Mouse (Mus musculus): Measurements from ENCODE around the gene Pdgfd. TPM values are rescaled to one million over a fixed set of nuclear protein-coding genes. Genes with fewer than 3 reads are reported as not detected.

Pdgfd gene
- total and polyA plus RNA-seq, 3 experiments: not detected

DNA sequence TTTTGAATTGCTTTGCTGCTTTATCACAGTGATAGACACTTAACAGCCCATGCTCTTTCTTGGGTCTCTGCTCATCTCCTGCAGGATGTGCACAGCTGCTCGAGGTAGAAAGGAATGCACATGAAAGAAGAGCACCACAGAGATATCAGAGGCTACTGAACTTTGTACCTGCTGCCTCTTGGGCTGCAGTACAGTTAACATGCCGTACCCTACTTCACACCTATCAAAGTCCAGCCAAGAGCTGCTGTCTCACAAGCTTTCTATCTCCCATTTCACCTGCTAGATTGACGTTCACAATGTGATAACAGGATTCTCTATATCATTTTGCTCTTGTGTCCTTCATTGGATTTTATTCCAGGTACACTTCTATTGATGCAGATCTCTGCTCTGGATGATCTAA is 238.2 kb downstream of the Pdgfd start:
- in situ Hi-C loops (cut with MboI; ENCODE audit: low pct_ligation_motif_present, low pct_unique_long_range_greater_than_20kb, low sequenced_read_pairs): no loop called here
- dilution Hi-C loops (cut with MboI; ENCODE audit: extremely low pct_ligation_motif_present, extremely low pct_unique_long_range_greater_than_20kb, low sequenced_read_pairs): no loop called here

GRCm38 (mm10) chr9:6407972-6408371 is 239.6 kb downstream of the Pdgfd start:
- in situ Hi-C loops (cut with MboI; ENCODE audit: low pct_ligation_motif_present, low pct_unique_long_range_greater_than_20kb, low sequenced_read_pairs) (no loop called here), dilution Hi-C loops (cut with MboI; ENCODE audit: extremely low pct_ligation_motif_present, extremely low pct_unique_long_range_greater_than_20kb, low sequenced_read_pairs) (no loop called here)
- Histone ChIP-seq H3K4me1 (ENCODE audit: control insufficient read depth in 1 of 2, insufficient read depth in 2 of 2) (no peaks in the 10 kb centered on the region), H3K4me2 (ENCODE audit: insufficient read depth, low read depth, poor library complexity, severe bottlenecking) (no peak overlapping the region), H3K36me3 (replicated peaks in 1 of 2; ENCODE audit: control insufficient read depth in 1 of 2, insufficient read depth in 1 of 2, low read length in 1 of 2) (no peaks in the 10 kb centered on the region), H3K27ac (ENCODE audit: insufficient read depth, low read depth) (no peak overlapping the region), H3K4me3 (replicated peaks in 1 of 3; ENCODE audit: low read depth in 2 of 3, low read length in 2 of 3, poor library complexity in 1 of 3) (no peak overlapping the region), H3K9me3 (replicated peaks; ENCODE audit: low read length) (no peaks in the 10 kb centered on the region), H3K27me3 (replicated peaks) (no peaks in the 10 kb centered on the region), H3K79me2 (replicated peaks; ENCODE audit: control insufficient read depth, extremely low read depth, insufficient read depth, poor library complexity, severe bottlenecking) (no peaks in the 10 kb centered on the region), H3K9ac (ENCODE audit: insufficient read depth, low read depth) (no peak overlapping the region)
- no peak for DNase-seq (ENCODE audit: extremely low read depth)
- TF ChIP-seq USF1 (IDR thresholded peaks at IDR 0.05; ENCODE audit: low read depth, low read length): no peak
- TF ChIP-seq MAFK (IDR thresholded peaks at IDR 0.05; ENCODE audit: insufficient replicate concordance, low read length): no peak
- no peak for TF ChIP-seq HCFC1 (IDR thresholded peaks at IDR 0.05; ENCODE audit: low read depth, low read length)
- TF ChIP-seq PAX5 (IDR thresholded peaks at IDR 0.05; ENCODE audit: low read length): no peak
- no peak for TF ChIP-seq CHD1 (IDR thresholded peaks at IDR 0.05; ENCODE audit: low read depth, low read length)
- no peak for TF ChIP-seq POLR2A (IDR thresholded peaks at IDR 0.05; ENCODE audit: low read depth, low read length)
- no peak for TF ChIP-seq TCF12 (IDR thresholded peaks at IDR 0.05; ENCODE audit: low read depth, low read length)
- no peak for TF ChIP-seq MEF2A (IDR thresholded peaks at IDR 0.05; ENCODE audit: borderline replicate concordance, low read depth, low read length)
- no peak for TF ChIP-seq RAD21 (IDR thresholded peaks at IDR 0.05; ENCODE audit: low read depth, low read length)
- no peak for TF ChIP-seq MAZ (IDR thresholded peaks at IDR 0.05; ENCODE audit: low read depth, low read length)
- no peak for TF ChIP-seq NRF1 (IDR thresholded peaks at IDR 0.05; ENCODE audit: low read depth, low read length)
- no peak for TF ChIP-seq MAX (IDR thresholded peaks at IDR 0.05; ENCODE audit: low read length)
- no peak for TF ChIP-seq ZMIZ1 (IDR thresholded peaks at IDR 0.05; ENCODE audit: low read depth, low read length)
- no peak for TF ChIP-seq SMC3 (IDR thresholded peaks at IDR 0.05; ENCODE audit: low read depth, low read length)
- TF ChIP-seq RCOR1 (conservative IDR thresholded peaks at IDR 0.05; ENCODE audit: low read depth, low read length): no peak
- TF ChIP-seq E2F4 (IDR thresholded peaks at IDR 0.05; ENCODE audit: insufficient replicate concordance, low read depth, low read length): no peak
- no peak for TF ChIP-seq NELFE (IDR thresholded peaks at IDR 0.05; ENCODE audit: low read depth, low read length)
- no peak for TF ChIP-seq CHD2 (IDR thresholded peaks at IDR 0.05; ENCODE audit: low read length)
- no peak for TF ChIP-seq ZKSCAN1 (IDR thresholded peaks at IDR 0.05; ENCODE audit: borderline replicate concordance, low read depth, low read length)
- TF ChIP-seq UBTF (IDR thresholded peaks at IDR 0.05; ENCODE audit: low read depth, low read length): no peak

More for the DNA sequence above, 238.2 kb downstream of the Pdgfd start:
- Histone ChIP-seq H3K36me3 (replicated peaks in 1 of 2; ENCODE audit: control insufficient read depth in 1 of 2, insufficient read depth in 1 of 2, low read length in 1 of 2) (no peaks in the 10 kb centered on the region), H3K4me3 (replicated peaks in 1 of 3; ENCODE audit: low read depth in 2 of 3, low read length in 2 of 3, poor library complexity in 1 of 3) (no peak overlapping the region), H3K9me3 (replicated peaks; ENCODE audit: low read length) (no peaks in the 10 kb centered on the region), H3K79me2 (replicated peaks; ENCODE audit: control insufficient read depth, extremely low read depth, insufficient read depth, poor library complexity, severe bottlenecking) (no peaks in the 10 kb centered on the region), H3K4me1 (ENCODE audit: control insufficient read depth in 1 of 2, insufficient read depth in 2 of 2) (peaks cover 0 to 4% of the 10 kb centered on the region in 2 experiments; a peak in 1 of 4 replicates), H3K4me2 (ENCODE audit: insufficient read depth, low read depth, poor library complexity, severe bottlenecking) (no peak overlapping the region), H3K9ac (ENCODE audit: insufficient read depth, low read depth) (no peak overlapping the region), H3K27me3 (replicated peaks) (no peaks in the 10 kb centered on the region), H3K27ac (ENCODE audit: insufficient read depth, low read depth) (no peak overlapping the region)
- no peak for DNase-seq (ENCODE audit: extremely low read depth)
- TF ChIP-seq ZMIZ1 (IDR thresholded peaks at IDR 0.05; ENCODE audit: low read depth, low read length): no peak
